Mouse (Mus musculus) heart, adult 18-20 months (tissue): ENCODE data around the gene Catsper1. TPM values are rescaled to one million over a fixed set of nuclear protein-coding genes. Genes with fewer than 3 reads are reported as not detected.

ENCODE experiments used
- DNase-seq, 2 experiments: peaks; one replicate each; pipeline ENCODE4 v3.0.0; 2021 to 2022; ENCODE audit warnings: mixed read lengths in 1 of 2
- total RNA-seq, 2 experiments: library from RNA; stranded (reverse); gene quantifications; 2 replicates each; pipeline ENCODE4 v1.2.3; 2021

Catsper1 gene
- total RNA-seq, 2 experiments from 2014 or later: not detected

- DNase-seq: no peak
Measured at GRCm38 (mm10) chr19:5353609-5354008, 18.1 kb downstream of the Catsper1 start.

- no peak for DNase-seq
Measured at GRCm38 (mm10) chr19:5356080-5356479, 20.5 kb downstream of the Catsper1 start.

DNA sequence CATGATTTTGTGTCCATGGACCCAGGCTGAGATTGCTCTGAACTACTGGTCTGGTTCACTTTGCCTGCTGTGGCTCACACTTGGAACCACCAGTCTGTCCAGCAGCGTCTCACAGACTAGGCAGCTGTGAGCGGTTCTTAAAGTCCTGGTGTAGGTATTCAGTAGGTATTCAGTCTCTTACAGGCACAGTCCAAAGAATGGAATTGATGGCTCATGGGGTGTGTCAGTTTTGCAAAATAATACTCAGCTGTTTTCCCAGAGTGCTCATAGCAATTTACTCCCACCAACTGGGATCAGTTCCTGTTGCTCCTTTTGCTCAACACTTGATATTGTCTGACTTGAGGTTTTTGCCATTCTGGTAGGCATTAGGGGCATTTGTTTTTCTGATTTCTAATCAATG lies 26.6 kb downstream of the Catsper1 start:
- DNase-seq: no peak

DNA sequence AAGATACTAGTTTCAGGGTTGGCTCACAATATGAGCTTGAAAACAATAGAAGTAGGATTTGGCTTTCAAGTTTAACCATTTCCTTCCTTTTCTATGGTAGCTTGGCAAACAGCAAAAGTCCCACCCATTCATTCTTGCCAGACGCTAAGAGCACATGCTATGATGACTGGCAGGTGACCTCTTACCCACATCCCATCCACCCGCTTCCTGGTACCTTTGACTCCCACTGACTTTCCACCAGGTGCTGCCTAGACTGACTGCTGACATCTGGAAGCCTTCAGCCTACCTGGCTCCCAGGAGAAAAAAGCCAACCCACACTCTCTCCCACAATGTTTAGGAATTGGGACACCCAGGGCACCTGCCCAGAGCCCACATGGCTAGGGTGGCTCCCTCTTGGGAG lies 28.6 kb downstream of the Catsper1 start:
- DNase-seq: no peak

DNA sequence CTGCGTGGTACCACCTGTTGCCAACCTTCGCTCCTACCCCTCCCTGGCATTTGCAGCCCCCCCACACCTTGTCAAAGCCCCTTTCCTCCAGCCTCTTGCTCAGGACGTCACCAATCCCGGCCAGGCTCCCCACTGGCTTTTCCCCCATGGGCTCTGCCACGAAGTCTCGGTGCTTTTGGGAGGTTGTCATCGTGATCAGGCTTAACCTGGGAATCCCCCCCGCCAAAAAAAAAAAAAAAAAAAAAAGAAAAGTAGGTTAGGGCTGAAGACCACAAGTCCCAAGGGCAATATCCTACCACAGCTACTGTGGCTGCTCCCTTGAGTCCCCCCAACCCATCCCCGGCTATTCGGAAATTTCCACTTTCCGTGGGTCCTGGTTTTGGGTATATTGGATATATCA lies 30.2 kb downstream of the Catsper1 start:
- DNase-seq: no peak

DNA sequence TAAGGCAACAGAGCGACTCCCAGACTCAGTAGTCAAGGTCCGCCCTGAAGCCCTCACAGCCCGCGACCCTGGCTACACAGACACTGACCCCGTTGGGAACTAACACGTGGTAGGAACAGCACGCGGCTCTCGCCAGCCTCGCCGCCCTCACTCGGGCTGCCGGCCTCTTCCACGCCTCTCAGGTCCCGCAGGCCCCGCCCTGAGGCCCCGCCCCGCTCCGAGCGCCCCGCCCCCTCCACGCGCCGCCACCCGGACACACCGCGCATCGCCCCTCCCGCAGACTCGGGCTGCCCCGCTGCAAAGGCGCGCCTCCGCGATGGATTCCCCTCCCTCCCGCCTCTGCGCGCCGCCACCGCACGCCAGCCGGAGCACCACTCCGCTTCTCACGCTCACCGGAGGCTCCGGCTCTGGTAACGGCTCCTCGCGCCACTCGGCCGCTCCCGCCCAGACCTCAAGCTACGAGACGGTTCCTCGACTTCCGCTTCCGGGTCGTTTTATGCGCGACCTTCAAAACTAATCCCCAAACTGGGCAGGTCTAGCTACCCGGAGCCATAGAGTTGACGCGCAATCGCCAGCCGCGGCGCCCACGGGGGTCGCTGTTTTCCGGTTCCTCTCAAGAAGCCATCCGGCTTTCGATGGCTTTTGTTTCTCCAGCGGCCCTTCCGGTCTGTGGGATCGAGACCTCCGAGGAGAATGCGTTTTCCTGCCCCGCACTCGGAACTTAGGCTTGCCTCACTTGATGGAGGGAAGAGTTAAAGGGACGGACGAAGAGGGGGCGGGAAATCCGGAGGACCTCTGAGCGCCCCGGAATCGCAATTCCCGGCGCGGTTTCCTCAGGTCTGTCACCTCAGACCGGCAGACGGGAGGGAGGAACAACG lies 30.9 kb downstream of the Catsper1 start, which contains the start of gene Eif1ad:
Gene Eif1ad, plus strand, starts transcription at position 567 of the 878 bp plus-strand sequence.
- DNase-seq: peak; percentile 95 to 98

- DNase-seq: no peak
Measured at GRCm38 (mm10) chr19:5367053-5367359, 31.5 kb downstream of the Catsper1 start, which contains the start of gene Banf1. Gene Banf1 (minus strand): TSS chr19:5367168.

DNA sequence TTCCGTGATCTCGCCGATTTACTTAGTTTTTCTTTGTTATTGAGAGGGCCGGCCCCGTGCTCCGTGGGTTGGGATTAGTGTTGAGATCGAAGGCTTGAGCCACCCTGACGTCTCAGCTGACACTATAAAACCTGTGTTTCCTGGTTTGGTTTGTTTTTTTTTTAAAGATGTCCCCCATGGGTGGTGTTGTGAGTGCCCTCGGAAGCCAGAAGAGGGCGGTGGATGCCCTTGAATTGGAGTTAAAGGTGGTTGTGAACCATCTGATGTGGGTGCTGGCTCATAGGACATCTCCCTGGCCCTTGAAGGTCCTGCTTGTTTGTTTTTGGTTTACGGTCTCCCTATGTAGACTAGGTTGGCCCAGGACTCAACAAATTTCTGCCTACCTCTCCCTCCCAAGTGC lies 31.9 kb downstream of the Catsper1 start:
- no peak for DNase-seq

- DNase-seq: no peak
Measured at GRCm38 (mm10) chr19:5370932-5371331, 35.4 kb downstream of the Catsper1 start.

- DNase-seq: no peak
Measured at GRCm38 (mm10) chr19:5372724-5373123, 37.2 kb downstream of the Catsper1 start.

- DNase-seq: no peak
Measured at GRCm38 (mm10) chr19:5374177-5374576, 38.6 kb downstream of the Catsper1 start.

DNA sequence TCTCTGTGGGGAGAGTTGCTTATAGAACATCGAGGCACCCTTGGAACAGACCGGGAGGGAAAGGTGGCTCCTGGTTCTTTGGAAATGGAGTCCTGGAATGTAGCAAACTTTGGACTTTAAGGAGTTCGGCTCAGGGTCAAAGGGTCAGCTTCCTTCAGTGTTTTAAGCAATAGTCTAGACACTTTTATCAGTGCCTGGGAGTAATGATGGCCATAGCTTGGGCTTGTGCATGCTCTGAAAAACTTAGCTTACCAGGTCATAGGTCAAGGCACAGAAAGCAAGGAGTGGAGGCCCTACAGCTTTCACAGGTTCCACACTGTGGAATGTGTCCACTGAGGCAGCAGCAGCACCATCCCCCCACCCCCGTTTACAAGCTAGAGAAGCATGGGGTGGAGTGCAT lies 39.2 kb downstream of the Catsper1 start:
- no peak for DNase-seq

- no peak for DNase-seq
Measured at GRCm38 (mm10) chr19:5377446-5377845, 41.9 kb downstream of the Catsper1 start.

DNA sequence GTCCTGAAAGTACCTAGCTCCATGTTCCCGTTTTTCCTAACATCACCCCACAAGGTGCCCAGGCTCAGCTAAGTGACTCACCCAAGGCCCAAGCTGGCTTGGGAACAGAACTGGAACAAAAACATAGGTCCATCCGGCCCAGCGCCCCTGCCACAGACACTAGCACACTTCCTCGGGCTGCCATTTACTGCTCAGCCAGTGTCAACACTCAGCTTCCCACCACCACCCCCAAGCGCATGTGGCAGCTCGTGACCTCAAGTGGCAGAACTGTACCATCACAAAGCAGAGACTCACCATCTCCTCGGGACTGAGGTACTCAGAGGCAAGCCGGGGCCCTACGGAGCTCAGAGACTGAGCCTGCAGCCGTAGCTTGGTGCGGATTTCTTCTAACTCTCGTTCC lies 47.8 kb downstream of the Catsper1 start:
- DNase-seq: no peak

GRCm38 (mm10) chr19:5384715-5385114 lies 49.2 kb downstream of the Catsper1 start:
- no peak for DNase-seq

GRCm38 (mm10) chr19:5388011-5388441 lies 52.5 kb downstream of the Catsper1 start:
- no peak for DNase-seq

DNA sequence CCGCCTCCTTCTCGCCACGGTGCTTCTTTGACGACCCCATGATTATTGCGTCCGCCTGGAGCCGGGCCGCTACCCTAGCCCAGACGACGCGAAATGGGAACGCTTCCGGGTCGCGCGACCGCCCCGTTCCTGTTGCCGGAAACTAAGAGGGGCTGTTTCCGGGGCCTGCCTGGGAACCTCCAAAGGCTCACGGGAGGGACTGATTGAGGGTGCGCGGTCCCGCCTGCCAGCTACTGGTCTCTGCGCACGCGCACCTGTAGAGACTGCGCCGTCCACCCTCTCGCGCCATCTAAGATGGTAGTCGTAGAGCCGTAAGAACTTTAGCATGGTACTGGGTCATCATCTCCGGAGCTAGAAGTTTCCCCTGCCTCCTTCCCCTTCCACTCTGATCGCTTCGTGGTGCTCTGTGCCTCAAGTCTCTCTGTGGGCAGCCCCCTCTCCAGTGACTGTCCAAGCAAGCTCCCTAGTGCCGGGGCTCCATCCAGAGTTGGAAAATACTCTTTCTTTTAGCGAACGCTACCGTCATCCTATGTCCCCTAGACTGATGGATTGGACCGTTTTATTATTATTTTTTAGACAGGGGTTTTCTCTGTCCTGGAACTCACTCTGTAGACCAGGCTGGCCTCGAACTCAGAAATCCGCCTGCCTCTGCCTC lies 53.2 kb downstream of the Catsper1 start, which contains the start of gene Sart1:
Gene Sart1, minus strand, starts transcription at position 116 of the 655 bp plus-strand sequence.
- DNase-seq: peak; percentile 94 to 98

DNA sequence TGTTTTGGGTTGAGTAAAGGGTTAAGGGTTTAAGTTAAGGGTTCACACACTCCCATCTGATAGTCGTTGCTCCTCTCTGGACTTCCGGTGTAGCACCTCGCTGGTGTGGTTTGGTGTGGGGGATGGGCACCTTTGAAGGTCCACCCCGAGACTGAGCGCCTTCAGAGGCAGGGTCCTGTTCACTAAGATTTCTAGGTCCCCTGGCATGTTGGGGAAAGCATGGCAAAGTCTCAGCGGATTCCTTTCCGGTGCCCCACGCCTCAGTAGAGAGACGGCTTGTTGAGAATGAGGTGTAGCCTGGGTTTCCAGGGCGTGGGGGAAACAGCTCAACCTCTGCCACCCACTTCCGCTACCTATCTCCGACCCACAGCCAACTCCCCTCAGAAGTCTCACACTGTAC lies 54.1 kb downstream of the Catsper1 start:
- peak; percentile 45 to 52 for DNase-seq

DNA sequence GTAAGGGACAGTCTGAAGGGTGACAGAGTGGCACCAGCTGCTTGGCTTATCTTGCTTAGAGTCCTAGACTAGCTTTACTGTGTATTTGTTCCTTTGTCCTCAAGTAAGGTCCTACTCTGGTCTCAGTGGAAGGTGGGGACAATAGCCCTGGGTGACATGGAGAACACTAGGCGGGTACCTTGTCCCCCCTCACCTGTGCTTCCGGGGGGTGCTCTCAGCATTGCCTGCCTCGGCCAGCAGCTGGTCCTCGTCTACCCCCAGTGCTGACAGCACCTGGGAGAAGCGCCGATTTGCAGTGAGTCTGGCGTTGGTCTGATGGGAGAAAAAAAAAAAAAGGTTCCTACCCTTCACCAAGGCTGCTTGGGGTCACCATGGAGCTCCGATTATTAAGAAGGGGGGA lies 54.9 kb downstream of the Catsper1 start:
- no peak for DNase-seq

DNA sequence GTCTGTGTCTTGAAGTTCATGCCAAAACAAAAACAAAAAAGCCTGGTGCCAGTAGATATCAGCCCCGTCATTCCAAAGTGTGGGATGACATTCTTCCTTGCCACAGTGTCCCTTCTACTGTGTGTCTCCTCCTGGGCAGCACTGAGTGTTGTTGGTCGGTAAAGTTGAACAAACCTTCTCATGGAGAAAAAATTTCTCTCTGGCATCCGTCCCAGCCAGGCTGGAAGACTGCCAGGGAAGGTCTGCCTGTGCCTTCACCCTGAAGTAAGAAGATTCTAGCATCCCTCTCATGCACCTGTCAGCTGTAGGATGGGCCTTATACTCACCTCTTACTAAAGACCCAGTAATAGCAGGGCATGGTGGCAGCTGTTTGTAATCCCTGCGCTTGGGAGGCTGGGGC lies 57.4 kb downstream of the Catsper1 start:
- peak; percentile 41 to 79 for DNase-seq
